Mouse (Mus musculus) stomach, embryonic 14.5 days (tissue): ENCODE measurements around the gene Wfdc6b. TPM values are rescaled to one million over a fixed set of nuclear protein-coding genes. Genes with fewer than 3 reads are reported as not detected.

ENCODE experiments used
- ATAC-seq: fragments of 200-750 bp; cut with Nextera tagmentation; 2 replicates; pipeline ENCODE4 v1.8.0; 2017; ENCODE audit warnings: low read depth, moderate TSS enrichment; ENCODE audit not compliant: insufficient number of reproducible peaks, insufficient read depth, low FRiP score
- H3K27ac ChIP-seq: fragments of 300-500 bp; sonication (generic); 2 replicates; pipeline ENCODE4 v1.5.1; 2014; ENCODE audit warnings: mild to moderate bottlenecking, low read length, moderate library complexity, mixed read lengths
- H3K27me3 ChIP-seq: fragments of 300-500 bp; sonication (generic); 2 replicates; pipeline ENCODE4 v1.6.1; 2014; ENCODE audit warnings: low read length, control low read depth, mixed read lengths; ENCODE audit not compliant: control insufficient read depth, insufficient read depth
- H3K36me3 ChIP-seq: fragments of 300-500 bp; sonication (generic); 2 replicates; pipeline ENCODE4 v1.6.1; 2014; ENCODE audit warnings: mild to moderate bottlenecking, control low read depth, low read length, moderate library complexity, mixed read lengths; ENCODE audit not compliant: control insufficient read depth, insufficient read depth
- H3K4me1 ChIP-seq: fragments of 300-500 bp; sonication (generic); 2 replicates; pipeline ENCODE4 v1.6.1; 2014; ENCODE audit warnings: low read length, control low read depth, mixed read lengths; ENCODE audit not compliant: control insufficient read depth, insufficient read depth
- H3K4me2 ChIP-seq: fragments of 300-500 bp; sonication (generic); replicated peaks from 2 replicates; pipeline ENCODE4 v1.6.1; 2014; ENCODE audit warnings: low read depth, low read length, control low read depth
- H3K4me3 ChIP-seq: fragments of 300-500 bp; sonication (generic); 2 replicates; pipeline ENCODE4 v1.5.1; 2014; ENCODE audit warnings: low read depth, low read length, control low read depth
- H3K9ac ChIP-seq: fragments of 300-500 bp; sonication (generic); replicated peaks from 2 replicates; pipeline ENCODE4 v1.6.1; 2014; ENCODE audit warnings: low read depth, mild to moderate bottlenecking, control low read depth, low read length, moderate library complexity, mixed read lengths
- H3K9me3 ChIP-seq: fragments of 300-500 bp; sonication (generic); 2 replicates; pipeline ENCODE4 v1.6.1; 2016; ENCODE audit warnings: low read depth, low read length, control low read depth; ENCODE audit not compliant: control insufficient read depth
- WGBS: fragments of 180-500 bp; shearing (Covaris S2); extraction: QIAGEN DNeasy Blood & Tissue Kit; methylation state at CpG from one replicate; pipeline ENCODE4 v1.1.7; 2014; 5-methylcytosine and 5-hydroxymethylcytosine counted together
- polyA plus RNA-seq: library from polyadenylated mRNA; unstranded; fragments of >200 nt; fragmentation: Nextera tagmentation; extraction: Ambion mirVana; gene quantifications from 2 replicates; pipeline ENCODE4 v1.2.1, GENCODE M21; 2014

Wfdc6b gene
- polyA plus RNA-seq, 1 experiment from 2014 or later = not detected

- no peak for ATAC-seq
- H3K36me3 ChIP-seq = no peaks in the 10 kb centered on the region
- no peaks in the 10 kb centered on the region for H3K4me1 ChIP-seq
- 65% methylated on average over 3 of the region's 3 CpGs for WGBS
- no peak overlapping the region for H3K4me2 ChIP-seq
- H3K9me3 ChIP-seq = no peaks in the 10 kb centered on the region
- no peak overlapping the region for H3K9ac ChIP-seq
- no peaks in the 10 kb centered on the region for H3K27me3 ChIP-seq
- no peak overlapping the region for H3K27ac ChIP-seq
- no peak overlapping the region for H3K4me3 ChIP-seq
Measured at GRCm38 (mm10) chr2:164600179-164600578, 13.1 kb upstream of the Wfdc6b start.

GRCm38 (mm10) chr2:164603482-164603881 lies 9.8 kb upstream of the Wfdc6b start:
- H3K36me3 ChIP-seq = no peaks in the 10 kb centered on the region
- no peaks in the 10 kb centered on the region for H3K4me1 ChIP-seq
- no peak overlapping the region for H3K9ac ChIP-seq
- H3K27me3 ChIP-seq = no peaks in the 10 kb centered on the region
- H3K9me3 ChIP-seq = no peaks in the 10 kb centered on the region
- H3K4me3 ChIP-seq = no peak overlapping the region
- H3K27ac ChIP-seq = no peak overlapping the region
- no peak overlapping the region for H3K4me2 ChIP-seq
- 88% methylated on average over 3 of the region's 3 CpGs for WGBS
- ATAC-seq = no peak

- H3K4me3 ChIP-seq = no peak overlapping the region
- H3K36me3 ChIP-seq = no peaks in the 10 kb centered on the region
- 89% methylated on average over 8 of the region's 8 CpGs for WGBS
- no peaks in the 10 kb centered on the region for H3K4me1 ChIP-seq
- no peak overlapping the region for H3K9ac ChIP-seq
- no peak overlapping the region for H3K4me2 ChIP-seq
- no peak for ATAC-seq
- H3K27ac ChIP-seq = no peak overlapping the region
- H3K9me3 ChIP-seq = no peaks in the 10 kb centered on the region
- no peaks in the 10 kb centered on the region for H3K27me3 ChIP-seq
Measured at GRCm38 (mm10) chr2:164604411-164604810, 8.9 kb upstream of the Wfdc6b start.

- Histone ChIP-seq H3K27ac (no peak overlapping the region), H3K4me2 (no peak overlapping the region), H3K4me3 (no peak overlapping the region), H3K9me3 (no peaks in the 10 kb centered on the region), H3K27me3 (no peaks in the 10 kb centered on the region), H3K4me1 (no peaks in the 10 kb centered on the region), H3K9ac (no peak overlapping the region), H3K36me3 (no peaks in the 10 kb centered on the region)
- WGBS = 76% methylated on average over 6 of the region's 6 CpGs
- ATAC-seq = no peak
Measured at GRCm38 (mm10) chr2:164608781-164609180, 4.5 kb upstream of the Wfdc6b start.

- Histone ChIP-seq H3K4me2 (no peak overlapping the region), H3K36me3 (no peaks in the 10 kb centered on the region), H3K27me3 (no peaks in the 10 kb centered on the region), H3K9me3 (no peaks in the 10 kb centered on the region), H3K4me1 (no peaks in the 10 kb centered on the region), H3K27ac (no peak overlapping the region), H3K9ac (no peak overlapping the region), H3K4me3 (no peak overlapping the region)
- ATAC-seq = no peak
- WGBS = 86% methylated on average over 3 of the region's 3 CpGs
Measured at GRCm38 (mm10) chr2:164615386-164615785, 2.1 kb downstream of the Wfdc6b start.

- H3K4me1 ChIP-seq = no peaks in the 10 kb centered on the region
- no peaks in the 10 kb centered on the region for H3K36me3 ChIP-seq
- 75% methylated on average over 5 of the region's 5 CpGs for WGBS
- H3K27me3 ChIP-seq = no peaks in the 10 kb centered on the region
- ATAC-seq = no peak
- no peaks in the 10 kb centered on the region for H3K9me3 ChIP-seq
- no peak overlapping the region for H3K4me2 ChIP-seq
- no peak overlapping the region for H3K4me3 ChIP-seq
- H3K27ac ChIP-seq = no peak overlapping the region
- no peak overlapping the region for H3K9ac ChIP-seq
Measured at GRCm38 (mm10) chr2:164619050-164619449, 5.7 kb downstream of the Wfdc6b start.

GRCm38 (mm10) chr2:164621775-164622174 lies 8.5 kb downstream of the Wfdc6b start:
- ATAC-seq = no peak
- H3K9me3 ChIP-seq = no peaks in the 10 kb centered on the region
- H3K36me3 ChIP-seq = no peaks in the 10 kb centered on the region
- H3K27ac ChIP-seq = no peak overlapping the region
- H3K4me1 ChIP-seq = no peaks in the 10 kb centered on the region
- H3K4me2 ChIP-seq = no peak overlapping the region
- H3K4me3 ChIP-seq = no peak overlapping the region
- 81% methylated on average over 4 of the region's 4 CpGs for WGBS
- H3K27me3 ChIP-seq = no peaks in the 10 kb centered on the region
- H3K9ac ChIP-seq = no peak overlapping the region

- ATAC-seq = no peak
- no peaks in the 10 kb centered on the region for H3K27me3 ChIP-seq
- H3K9ac ChIP-seq = no peak overlapping the region
- H3K4me3 ChIP-seq = no peak overlapping the region
- H3K4me2 ChIP-seq = no peak overlapping the region
- 83% methylated on average over 9 of the region's 9 CpGs for WGBS
- no peaks in the 10 kb centered on the region for H3K9me3 ChIP-seq
- no peak overlapping the region for H3K27ac ChIP-seq
- H3K4me1 ChIP-seq = no peaks in the 10 kb centered on the region
- no peaks in the 10 kb centered on the region for H3K36me3 ChIP-seq
Measured at GRCm38 (mm10) chr2:164635266-164635665, 21.9 kb downstream of the Wfdc6b start.

- 72% methylated on average over 3 of the region's 3 CpGs for WGBS
- no peak within 1 kb of the TSS for H3K27ac ChIP-seq
- no peak within 1 kb of the TSS for H3K9ac ChIP-seq
- no peaks in the 10 kb centered on the region for H3K27me3 ChIP-seq
- no peaks in the 10 kb centered on the region for H3K36me3 ChIP-seq
- no peak within 1 kb of the TSS for H3K4me3 ChIP-seq
- no peak for ATAC-seq
- H3K4me2 ChIP-seq = no peak within 1 kb of the TSS
- no peaks in the 10 kb centered on the region for H3K9me3 ChIP-seq
- no peaks in the 10 kb centered on the region for H3K4me1 ChIP-seq
Measured at GRCm38 (mm10) chr2:164638696-164639095, 25.4 kb downstream of the Wfdc6b start, which contains the start of gene Wfdc16. TSS of gene Wfdc16 (minus strand) at chr2:164638796.
